Mouse (Mus musculus) frontal cortex, postnatal 14 days (tissue): ENCODE measurements around the gene Mdh1b.

Experiments used
- DNase-seq, 2 experiments: peaks; one replicate each; pipeline ENCODE4 v3.0.0; 2022; ENCODE audit warnings: low spot score in 2 of 2

Mdh1b gene

DNA sequence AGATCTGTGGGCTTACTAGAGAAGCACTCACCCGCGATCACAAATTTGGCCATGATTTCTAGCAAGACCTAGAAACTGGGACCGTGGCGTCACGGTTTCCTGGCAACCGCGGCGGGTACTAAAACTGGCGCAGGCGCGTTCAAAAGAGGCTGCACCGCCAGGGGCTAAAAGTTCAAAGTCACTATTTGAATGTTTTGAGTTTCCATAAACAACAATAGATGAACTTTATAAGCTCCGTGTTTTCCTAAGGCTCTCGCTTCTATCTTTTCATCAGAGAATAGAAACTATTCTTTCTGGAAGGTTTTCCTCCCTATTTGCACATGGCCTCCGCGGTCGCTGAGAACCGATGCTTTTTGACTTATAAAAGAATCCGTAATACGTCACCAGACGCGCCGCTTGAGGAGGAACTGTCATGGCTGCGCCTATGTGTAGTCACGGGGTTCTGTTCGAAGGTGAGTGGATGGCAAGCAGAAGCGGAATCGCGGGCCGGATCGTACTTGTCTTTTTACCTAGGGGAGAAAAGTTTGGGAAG lies at the start of gene Mdh1b, which contains the start of gene Fastkd2:
Gene Mdh1b, minus strand, starts transcription at position 79 of the 532 bp plus-strand sequence.
Gene Fastkd2, plus strand, starts transcription at position 375 of the 532 bp plus-strand sequence.
- peak; percentile 86 to 88 for DNase-seq

DNA sequence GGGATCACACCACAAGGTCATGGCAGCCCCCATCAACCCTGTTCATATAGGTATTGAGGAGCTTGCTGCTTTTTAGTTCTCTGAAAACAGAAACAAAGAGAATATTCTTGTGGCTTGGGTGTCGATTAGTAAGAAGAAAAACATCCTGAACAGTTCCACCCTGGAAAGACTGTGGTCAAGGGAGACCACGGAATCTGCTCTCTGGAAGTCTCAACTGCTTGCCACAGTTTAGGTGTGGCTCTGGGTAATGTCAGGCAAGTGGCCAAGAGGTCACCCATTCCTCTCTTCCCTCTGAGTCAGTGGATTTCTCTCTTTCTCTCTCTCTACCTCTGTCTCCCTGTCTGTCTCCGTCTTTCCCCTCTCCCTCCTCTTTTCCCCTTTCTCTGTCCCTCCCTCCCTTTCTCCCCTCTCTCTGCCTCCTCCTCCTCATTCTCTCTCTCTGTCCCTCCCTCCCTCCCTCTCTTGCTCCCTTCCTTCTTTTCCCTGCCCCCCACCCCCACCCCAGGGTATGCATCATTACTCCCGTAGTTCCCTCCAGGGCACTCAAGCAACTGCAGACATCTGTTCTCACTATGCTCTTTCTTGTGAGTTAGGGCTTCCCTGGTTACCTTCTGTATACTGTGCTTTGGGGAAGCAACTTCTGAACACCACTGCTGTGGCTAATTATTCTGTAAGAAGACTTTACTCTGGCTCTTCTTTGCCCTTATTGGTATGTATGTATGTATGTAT lies 46.9 kb upstream of the Mdh1b start:
- DNase-seq = no peak

DNA sequence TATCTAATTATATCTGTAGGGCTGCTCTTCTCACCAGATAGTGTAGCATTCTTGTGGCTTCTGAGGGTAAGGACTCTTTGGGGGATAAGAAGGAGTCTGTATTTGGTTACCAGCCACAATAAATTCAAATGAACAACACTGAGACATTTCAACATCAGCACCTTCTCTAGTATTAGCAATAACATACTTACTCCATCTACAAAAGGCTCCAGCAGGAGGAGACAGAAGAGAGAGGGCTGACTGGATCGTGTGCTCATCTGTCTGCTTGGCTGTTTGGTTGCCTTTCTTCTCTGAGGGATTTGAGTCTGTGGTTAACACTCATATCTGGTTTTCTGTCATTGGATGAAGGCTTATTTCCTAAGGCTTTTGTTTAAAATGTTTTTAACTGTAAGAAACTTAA lies 46.3 kb upstream of the Mdh1b start:
- no peak for DNase-seq

DNA sequence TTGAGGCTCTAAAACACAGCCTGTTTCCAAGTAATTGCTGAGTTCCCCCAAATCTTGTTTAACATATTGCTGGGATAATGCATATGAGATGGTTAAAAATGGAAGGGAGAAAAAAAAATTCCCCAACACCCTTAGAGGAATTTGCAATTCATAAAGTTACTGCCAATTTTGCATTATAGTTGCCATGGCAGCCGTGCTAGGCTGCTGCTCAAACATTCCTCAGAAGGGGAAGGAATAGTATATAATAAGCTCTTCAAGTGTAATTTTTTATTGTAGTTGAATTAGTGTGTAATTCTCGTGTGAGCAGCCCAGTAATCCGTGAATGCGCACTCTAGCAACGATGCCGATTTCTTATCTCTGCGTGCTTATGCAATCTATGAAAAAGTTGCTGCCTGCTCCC lies 40.2 kb upstream of the Mdh1b start:
- peak in 1 of 2 experiments; percentile 34 for DNase-seq

DNA sequence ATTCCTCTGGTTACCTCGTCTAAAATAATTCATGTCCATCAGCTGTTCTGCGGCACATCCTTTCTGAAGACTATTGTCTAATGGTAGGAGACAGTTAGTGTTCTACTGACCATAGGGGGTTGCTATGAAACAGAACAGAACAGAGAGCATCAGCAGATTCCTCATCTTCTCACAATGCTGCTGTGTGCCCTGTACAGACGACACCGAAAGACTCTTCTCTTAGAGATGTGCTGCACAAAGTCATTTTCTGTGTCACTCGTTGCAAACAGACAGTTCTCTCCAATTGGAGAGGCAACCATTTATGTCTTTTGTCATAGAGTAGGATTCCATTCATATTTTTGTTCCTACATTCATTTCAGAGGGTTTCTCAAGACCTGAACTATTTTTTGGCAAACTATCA lies 39.0 kb upstream of the Mdh1b start, which contains the start of gene 4933402D24Rik:
Gene 4933402D24Rik, minus strand, starts transcription at position 101 of the 400 bp plus-strand sequence.
- DNase-seq = no peak

DNA sequence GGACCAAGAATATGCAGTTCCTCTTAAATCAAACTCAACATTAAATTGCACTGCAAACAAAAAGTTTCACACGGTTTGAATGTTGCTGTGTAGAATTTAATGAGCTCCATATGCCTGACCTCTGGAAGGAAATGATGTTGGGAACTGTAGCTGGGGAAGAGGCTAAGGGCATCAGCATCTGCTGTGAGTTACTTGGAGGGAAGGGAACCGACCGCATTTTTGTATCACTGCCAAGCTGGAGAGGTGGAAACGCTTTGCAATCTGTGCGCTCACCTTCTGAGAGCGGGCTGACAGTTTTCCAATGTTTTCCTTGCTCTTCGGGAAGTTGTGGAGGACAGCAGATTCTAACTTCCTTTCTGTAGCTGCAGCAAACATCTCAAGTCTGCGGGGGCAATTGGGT lies 38.0 kb upstream of the Mdh1b start:
- no peak for DNase-seq

DNA sequence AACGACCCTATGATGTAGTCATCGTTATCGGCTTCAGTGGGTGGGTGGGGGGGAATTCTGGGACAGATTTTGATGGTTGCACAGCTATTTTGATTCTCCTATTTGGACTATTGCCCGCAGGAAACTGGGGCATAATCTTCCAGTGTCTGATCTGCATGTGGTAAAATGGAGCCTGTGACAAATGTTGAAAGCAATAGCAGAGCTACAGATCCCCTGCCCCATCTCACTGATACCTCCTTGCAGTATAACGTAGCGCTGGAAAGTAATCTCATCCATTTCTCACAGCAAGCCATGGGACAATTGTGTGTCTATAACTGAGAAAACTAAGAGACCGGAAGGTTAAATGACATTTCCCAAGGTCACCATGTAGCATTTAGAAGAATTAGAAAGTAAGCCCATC lies 34.3 kb upstream of the Mdh1b start:
- no peak for DNase-seq

DNA sequence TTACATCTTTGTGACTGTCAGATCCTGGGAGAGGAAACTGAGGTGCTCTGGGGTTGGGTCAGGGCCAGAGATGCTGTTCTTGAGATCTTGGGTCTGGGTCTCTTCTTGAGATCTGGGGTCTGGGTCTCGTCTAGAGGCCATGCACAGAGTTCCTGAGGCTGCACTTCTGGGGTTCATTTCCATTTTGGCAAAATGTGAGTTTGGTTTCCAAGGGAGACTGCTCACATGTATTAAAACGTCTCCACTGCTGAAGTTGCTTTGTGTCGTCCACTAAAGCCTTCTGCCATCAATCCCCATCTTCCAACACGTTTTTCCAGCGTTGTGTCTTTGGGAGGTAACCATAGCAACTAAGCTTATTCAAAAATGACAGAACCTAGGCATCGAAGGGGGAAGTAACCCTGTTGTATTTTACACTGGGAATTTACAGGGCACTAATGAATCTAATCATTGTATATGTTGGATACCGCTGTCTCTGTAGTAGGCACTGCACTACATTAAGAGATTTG lies 33.8 kb upstream of the Mdh1b start:
- DNase-seq = no peak

DNA sequence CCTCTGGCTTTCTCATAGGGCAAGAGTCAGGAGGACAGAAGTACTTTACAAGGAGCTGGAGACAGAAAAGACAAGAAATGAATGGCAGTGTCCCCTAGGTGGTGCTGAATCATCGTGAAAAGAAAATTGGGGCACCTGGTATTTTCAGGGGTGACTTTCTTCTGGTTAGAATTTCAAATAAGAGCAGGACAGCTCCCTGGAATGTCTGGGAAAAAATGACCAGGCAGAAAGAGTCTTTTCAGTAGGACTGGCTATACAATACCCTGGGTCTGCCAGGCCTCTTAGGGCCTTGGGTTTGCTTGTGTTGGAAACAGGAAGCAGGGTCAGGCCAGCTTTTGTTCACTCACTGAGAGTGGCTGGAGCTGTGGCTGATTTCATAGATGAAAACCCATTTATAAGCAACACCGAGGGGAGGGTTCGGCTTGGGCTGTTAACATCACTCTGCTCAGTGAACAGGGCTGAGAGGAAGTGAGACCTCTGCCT lies 33.1 kb upstream of the Mdh1b start:
- DNase-seq = peak; percentile 37 to 52

DNA sequence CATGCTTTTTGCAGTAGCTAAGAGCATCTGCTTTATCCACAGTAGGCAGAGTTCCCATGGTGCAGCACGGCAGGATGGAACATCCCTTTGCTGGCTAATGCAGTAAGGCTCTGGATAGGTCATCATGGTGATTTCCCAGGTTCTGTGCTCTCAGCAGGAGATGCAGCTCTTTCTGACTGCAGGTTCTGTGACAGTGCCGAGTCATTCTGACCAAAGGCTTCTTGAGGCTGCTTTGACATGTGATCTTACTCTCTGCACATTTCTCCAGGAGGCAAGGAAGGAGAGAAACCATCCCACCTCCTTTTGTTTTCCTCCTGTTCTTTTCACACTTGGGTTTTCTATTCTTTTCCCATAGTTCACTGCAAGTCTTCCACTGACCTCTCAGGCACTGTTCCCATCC lies 25.9 kb upstream of the Mdh1b start:
- DNase-seq = no peak

DNA sequence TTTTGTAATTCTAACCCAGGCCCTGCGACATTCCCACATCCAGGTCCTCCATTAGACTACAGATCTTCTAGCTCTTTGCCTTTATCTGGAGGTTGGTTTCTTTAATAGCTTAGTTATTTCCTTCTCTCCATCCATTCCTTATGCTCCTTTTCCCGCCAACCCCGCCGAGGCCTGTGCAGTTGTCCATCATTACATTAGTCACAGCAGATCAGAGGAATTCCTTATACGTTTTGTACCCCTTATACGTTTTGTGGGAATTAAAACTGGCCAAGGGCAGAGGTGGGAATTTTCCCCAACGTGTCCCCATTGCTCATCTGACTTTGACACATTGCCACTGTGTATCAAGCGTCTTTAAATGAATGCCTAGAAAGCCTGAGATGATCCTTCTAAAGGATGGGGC lies 322 bp downstream of the Mdh1b start:
- no peak for DNase-seq

DNA sequence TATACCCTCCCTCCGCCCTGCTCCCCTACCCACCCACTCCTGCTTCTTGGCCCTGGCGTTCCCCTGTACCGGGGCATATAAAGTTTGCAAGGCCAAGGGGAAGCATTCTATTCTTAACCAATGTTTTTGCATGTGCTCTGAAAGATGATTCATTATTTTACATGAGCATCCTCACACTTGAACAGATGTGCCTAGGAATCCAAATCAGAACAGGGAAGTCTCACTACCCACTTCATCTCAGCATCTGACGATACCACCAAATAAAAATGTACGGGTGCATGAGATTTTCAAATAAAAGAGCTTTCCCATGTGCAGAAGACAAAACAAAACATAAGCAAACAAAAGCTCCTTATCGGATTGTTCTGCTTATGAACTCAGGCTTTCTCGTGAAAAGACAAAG lies 10.0 kb downstream of the Mdh1b start:
- no peak for DNase-seq

DNA sequence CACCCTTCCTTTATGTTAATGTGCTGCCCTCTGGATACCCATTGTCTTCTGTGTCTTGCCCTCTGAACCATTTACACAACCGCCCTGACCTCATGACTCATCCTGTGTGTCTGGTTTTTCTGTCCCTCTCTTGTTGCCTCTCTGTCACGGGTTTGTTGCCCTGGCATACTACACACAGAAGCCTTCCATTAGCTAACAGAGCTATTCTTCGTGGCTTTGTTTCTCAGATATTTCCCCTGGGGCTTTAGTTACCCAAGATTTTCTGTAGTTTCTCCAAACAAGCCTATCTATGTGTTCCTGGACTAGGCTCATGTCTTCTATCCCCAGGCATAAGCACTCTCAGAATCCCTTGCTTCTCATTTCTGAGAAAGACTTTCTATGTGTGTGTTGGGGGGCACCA lies 21.2 kb downstream of the Mdh1b start:
- no peak for DNase-seq

DNA sequence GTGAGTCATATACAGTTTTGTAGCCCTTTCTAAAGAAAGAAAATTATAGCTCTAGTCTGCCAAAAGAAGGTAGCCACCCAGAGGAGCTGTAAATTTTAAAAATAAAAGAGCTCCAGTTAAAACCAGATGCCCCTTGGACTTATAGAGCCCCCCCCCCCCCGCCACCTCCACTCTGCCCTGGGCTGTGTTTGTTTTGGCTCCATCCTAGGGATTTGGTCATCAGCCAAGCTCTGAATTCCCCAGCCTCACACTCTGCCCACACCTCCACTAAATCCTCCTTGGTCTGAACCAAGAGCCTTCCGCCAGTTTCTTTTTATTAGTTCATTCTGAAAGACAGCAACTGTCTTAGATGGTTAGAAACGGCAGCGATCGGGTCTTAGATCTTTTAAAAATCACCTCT lies 24.4 kb downstream of the Mdh1b start:
- no peak for DNase-seq

DNA sequence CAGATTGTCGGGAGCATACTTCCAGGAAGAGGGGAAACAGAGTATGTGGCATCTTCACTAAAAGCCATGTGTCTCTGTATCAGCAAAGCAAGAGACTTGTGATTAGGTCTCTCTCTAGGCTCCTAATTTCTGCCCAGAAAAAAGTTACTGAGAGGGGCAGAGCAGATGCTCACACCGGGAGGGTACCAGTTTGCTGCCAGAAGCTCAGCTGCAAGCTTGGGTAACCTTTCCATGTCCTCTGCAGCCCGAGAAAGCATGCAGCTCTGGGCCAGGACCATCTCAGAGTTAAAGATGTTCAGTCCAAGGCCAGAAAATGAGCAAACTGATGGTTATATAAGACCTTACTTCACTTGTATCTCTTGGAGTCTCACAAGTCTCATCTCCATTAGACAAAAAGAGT lies 33.3 kb downstream of the Mdh1b start:
- no peak for DNase-seq

DNA sequence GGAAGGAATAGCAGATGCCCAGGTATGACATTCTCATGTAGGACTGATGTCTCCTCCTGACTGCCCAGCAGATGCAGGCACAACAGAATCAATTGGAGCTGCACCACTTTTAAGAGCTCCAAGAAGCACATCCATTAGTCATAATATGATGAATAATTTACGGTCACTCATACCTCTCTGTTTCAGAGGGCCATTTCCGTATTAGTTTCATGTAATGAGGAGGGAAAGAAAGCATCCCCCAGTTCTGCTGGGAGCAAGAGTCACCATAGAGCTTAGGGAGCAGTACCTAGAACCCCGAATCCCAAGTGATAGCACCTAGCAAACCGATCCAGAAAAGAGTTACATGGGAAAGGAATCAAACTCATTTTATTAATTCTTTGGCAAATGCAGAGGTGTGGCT lies 43.3 kb downstream of the Mdh1b start, which contains the start of gene Dytn:
Gene Dytn, minus strand, starts transcription at position 101 of the 400 bp plus-strand sequence.
- no peak for DNase-seq

DNA sequence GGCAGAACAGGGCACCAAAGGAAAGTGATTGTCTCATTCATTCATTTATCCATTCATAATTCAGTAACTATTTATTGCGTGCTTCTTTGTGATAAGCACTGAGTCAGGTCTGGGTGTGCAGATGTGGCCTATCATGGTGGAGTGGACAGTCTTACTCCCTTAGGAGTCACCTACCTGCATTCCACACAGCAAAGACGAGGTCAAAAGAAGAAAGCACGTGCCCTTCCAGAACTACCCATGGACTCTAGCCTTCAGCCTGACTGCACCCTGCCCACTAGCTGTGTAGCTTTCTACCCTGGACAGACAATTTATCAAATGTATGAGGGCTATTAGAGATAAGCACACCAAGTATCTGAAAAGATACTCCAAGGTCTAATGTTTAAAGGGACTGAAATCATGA lies 54.1 kb downstream of the Mdh1b start:
- DNase-seq = no peak

DNA sequence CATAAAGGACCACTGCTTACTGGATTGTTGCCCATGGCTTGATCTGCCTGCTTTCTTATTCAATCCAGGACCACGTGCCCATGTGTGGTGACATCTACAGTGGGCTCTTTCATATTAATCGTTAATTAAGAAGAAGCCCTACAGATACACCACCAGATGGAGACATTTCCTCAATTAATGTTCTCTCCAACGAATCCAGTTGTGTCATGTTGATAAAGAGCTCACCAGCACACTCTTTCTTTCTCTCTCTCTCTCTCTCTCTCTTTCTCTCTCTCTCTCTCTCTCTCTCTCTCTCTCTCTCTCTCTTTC lies 61.3 kb downstream of the Mdh1b start:
- DNase-seq = no peak

DNA sequence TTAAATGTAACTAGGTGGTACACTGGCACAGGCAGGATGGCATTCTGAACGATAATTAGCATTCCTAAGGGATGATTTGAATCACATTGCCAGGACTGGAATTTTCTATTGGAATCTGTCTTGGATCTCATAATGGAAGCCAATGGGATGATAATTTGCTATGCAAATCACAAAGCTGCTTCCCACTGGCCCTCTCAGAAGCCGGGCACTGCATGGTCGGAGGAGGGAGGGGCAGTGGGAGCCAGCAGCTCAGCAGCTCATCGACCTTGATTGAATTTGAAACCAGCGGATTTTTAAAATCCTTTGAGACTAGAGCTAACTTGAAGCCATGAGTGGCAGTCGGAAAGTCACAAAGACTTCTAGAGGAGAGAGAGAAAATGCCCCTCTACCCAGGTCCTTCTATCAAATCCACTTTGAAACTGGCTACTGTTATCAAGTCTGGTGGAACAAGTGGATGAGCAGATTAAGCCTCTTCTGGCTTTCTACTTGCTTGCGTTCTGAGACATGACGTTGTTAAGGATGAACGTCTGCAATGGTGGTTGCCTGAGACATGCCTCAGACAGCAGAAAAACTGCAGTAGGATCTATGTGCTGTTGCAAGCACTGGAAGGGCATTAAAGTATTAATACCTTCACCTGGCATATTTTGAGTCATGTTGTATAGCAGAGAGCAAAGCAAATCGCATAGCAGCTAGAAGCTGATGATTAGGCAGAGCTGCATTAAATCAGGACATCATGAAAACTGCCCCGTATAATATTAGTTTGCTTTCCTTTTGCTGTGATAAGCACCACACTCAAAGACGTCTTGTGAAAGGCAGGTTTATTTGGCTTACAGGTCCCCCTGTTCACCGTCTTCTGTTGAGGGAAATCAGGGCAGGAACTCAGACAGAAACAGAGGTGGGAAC lies 61.9 kb downstream of the Mdh1b start:
- DNase-seq = peak in 1 of 2 experiments; percentile 10

DNA sequence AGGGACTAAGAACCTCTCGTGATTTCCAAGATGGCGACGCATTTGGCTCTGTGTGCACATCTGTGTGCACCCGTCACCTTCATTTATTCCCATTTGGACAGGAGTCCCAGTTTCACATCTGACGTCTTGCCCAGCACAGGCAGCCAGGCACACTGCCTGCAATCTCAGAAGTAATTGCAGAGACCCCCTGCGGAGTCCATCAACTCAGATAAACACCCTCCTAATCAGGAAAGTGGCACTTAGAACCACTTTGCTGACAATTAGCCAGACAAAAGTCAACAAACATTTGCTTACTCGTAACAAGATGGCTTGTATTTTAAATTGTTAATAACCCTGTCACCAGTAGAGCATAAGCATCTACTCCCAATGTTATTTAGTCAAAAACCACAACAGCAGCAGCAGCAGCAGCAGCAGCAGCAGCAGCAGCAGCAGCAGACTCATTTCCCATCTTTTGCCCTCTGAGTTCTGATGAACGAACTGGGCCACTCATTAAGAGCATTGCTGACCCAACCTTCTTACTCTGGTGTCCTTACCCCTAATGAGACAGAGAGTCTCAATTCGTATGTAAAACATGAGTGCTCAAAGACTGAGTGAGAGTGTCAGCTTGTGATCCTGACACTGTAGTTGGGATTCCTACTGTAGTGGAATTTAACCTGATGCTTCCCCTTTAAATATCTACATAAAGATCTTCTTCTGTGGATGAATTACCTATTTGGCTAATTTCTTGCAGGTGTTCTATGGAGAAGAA lies 62.7 kb downstream of the Mdh1b start:
- DNase-seq = no peak

DNA sequence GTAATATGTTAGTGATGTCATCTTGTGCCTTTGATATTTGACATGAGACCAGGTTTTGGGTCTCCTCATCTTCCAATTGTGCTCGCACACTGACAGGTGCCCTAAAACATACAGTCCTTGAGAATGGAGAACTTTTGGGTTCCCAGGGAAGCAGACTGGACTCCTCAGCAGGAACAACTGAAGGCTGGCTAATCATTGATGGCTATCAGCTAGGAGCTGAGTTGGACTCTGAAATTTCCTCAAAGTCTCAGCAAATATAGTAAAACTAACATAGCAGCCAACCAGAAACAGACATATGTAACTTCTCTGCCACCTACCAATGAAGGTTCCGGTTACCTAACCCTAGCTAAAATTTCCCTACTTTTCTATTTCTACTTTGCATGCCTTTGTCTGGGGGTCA lies 64.0 kb downstream of the Mdh1b start:
- DNase-seq = no peak

DNA sequence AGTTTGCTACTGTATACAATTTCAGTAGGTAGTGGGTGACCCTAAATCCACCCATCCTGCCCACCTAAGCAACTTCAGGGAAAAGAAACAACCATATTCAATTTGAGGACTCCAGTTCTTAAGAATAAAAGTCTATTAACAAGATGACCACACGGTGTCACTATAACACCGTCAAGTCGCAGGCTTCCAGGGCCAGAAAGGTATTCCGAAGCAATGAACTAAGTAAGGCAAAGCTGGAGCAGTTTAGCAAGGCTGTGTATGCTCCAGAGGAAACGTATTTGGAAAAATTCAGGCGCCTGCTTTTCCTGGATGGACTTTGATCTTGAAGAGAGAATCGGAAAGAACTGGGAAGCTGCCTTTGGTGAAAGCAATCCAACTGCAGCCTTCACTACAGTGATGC lies 70.5 kb downstream of the Mdh1b start:
- peak in 1 of 2 experiments; percentile 26 for DNase-seq
